Mouse (Mus musculus) forebrain, postnatal 0 days (tissue): ENCODE measurements around the gene Med17. TPM values are rescaled to one million over a fixed set of nuclear protein-coding genes. Genes with fewer than 3 reads are reported as not detected.

ENCODE experiments used
- ATAC-seq: fragments of 200-750 bp; cut with Nextera tagmentation; 2 replicates; pipeline ENCODE4 v1.8.0; 2017; ENCODE audit warnings: mild to moderate bottlenecking, moderate library complexity
- DNase-seq: peaks from one replicate; pipeline ENCODE4 v3.0.0-alpha.2; 2015
- H3K27ac ChIP-seq: fragments of 300-500 bp; sonication (generic); 2 replicates; pipeline ENCODE4 v1.5.1; 2014; ENCODE audit warnings: low read depth, mild to moderate bottlenecking, antibody characterized with exemption, low read length, moderate library complexity, mixed read lengths
- H3K27me3 ChIP-seq: fragments of 300-500 bp; sonication (generic); 2 replicates; pipeline ENCODE4 v1.6.1; 2014; ENCODE audit warnings: mild to moderate bottlenecking, low read length, mixed read lengths; ENCODE audit not compliant: insufficient read depth
- H3K36me3 ChIP-seq: fragments of 300-500 bp; sonication (generic); 2 replicates; pipeline ENCODE4 v1.6.1; 2014; ENCODE audit warnings: mild to moderate bottlenecking, moderate library complexity; ENCODE audit not compliant: insufficient read depth
- H3K4me1 ChIP-seq: fragments of 300-500 bp; sonication (generic); 2 replicates; pipeline ENCODE4 v1.6.1; 2014; ENCODE audit warnings: antibody characterized with exemption; ENCODE audit not compliant: insufficient read depth
- H3K4me2 ChIP-seq: fragments of 300-500 bp; sonication (generic); 2 replicates; pipeline ENCODE4 v1.6.1; 2014; ENCODE audit warnings: low read depth, mild to moderate bottlenecking, moderate library complexity
- H3K4me3 ChIP-seq: fragments of 300-500 bp; sonication (generic); 2 replicates; pipeline ENCODE4 v1.5.1; 2014; ENCODE audit warnings: low read depth, low read length, mixed read lengths
- H3K9ac ChIP-seq: fragments of 300-500 bp; sonication (generic); 2 replicates; pipeline ENCODE4 v1.6.1; 2014; ENCODE audit warnings: mild to moderate bottlenecking
- H3K9me3 ChIP-seq: fragments of 300-500 bp; sonication (generic); 2 replicates; pipeline ENCODE4 v1.6.1; 2016; ENCODE audit warnings: low read length
- CTCF ChIP-seq: sonication (generic); IDR thresholded peaks from 2 replicates; pipeline ENCODE4 v1.5.1; 2016; ENCODE audit warnings: antibody characterized with exemption, control low read depth, low read depth
- WGBS: fragments of 180-500 bp; shearing (Covaris S2); extraction: QIAGEN DNeasy Blood & Tissue Kit; methylation state at CpG from one replicate; pipeline ENCODE4 v1.1.7; 2014; 5-methylcytosine and 5-hydroxymethylcytosine counted together
- microRNA-seq, 2 experiments: library from miRNA; unstranded; fragments of <30 nt; microRNA quantifications; one replicate each; pipeline ENCODE4; 2016
- polyA plus RNA-seq: library from polyadenylated mRNA; unstranded; fragments of >200 nt; fragmentation: Nextera tagmentation; extraction: Ambion mirVana; gene quantifications from 2 replicates; pipeline ENCODE4 v1.2.1, GENCODE M21; 2015
- total RNA-seq: library from RNA; depleted of rRNA; stranded (reverse); fragments of >200 nt; gene quantifications from 2 replicates; pipeline ENCODE4 v1.2.3, GENCODE M21; 2014; rRNA removed

Gene Med17
- total and polyA plus RNA-seq, 2 experiments from 2014 or later = 23.3 to 30.9 TPM

DNA sequence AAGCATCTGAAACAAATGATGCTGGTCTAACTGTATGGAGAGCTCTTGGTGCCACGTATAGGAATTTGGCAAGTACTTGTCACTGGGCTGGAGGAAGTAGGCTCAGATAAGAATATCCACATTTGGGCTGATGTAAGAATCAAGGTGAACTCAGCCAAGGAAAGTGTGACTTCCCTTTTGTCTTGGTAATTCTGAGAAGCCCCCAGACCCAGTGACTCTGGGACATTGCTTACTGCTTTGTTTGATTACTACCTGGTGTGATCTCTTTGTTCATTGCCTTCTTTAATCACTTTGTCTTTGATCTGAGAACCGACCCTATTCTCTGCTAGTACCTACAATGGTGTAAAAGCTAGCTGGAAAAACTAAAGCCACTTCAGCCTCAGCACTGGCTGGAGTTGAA is 54.8 kb downstream of the Med17 start:
- no peak overlapping the region for H3K4me2 ChIP-seq
- H3K36me3 ChIP-seq = no peaks in the 10 kb centered on the region
- no peaks in the 10 kb centered on the region for H3K4me1 ChIP-seq
- H3K4me3 ChIP-seq = no peak overlapping the region
- TF ChIP-seq CTCF = no peak
- ATAC-seq (no peak), DNase-seq (no peak)
- H3K27ac ChIP-seq = no peak overlapping the region
- H3K9me3 ChIP-seq = no peaks in the 10 kb centered on the region
- no peak overlapping the region for H3K9ac ChIP-seq
- WGBS = 49% methylated on average over 2 of the region's 2 CpGs
- no peaks in the 10 kb centered on the region for H3K27me3 ChIP-seq

DNA sequence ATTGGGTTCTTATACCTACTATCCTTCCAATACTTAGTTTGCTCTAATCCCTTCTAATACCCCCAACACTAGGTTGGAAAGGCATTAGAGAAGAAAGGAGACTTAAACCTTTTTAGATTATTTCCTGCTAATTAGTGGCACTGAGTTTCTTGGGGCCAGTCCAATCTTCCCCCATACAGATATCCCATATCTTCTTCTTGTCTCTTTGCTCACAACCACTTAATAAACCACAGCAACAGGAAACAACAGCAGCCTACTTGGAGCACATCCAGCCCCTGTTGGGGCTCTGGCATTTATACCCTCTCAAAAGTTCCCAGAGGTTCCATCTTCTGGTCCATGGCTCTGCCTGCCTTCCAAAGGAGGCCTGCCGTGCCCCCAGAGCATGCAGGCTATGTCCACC is 66.0 kb downstream of the Med17 start:
- no peaks in the 10 kb centered on the region for H3K4me1 ChIP-seq
- no peak overlapping the region for H3K4me3 ChIP-seq
- H3K9me3 ChIP-seq = no peaks in the 10 kb centered on the region
- DNase-seq = no peak
- no peaks in the 10 kb centered on the region for H3K27me3 ChIP-seq
- no peak overlapping the region for H3K9ac ChIP-seq
- no peak overlapping the region for H3K4me2 ChIP-seq
- WGBS = 65% methylated on average over 1 of the region's 1 CpGs
- TF ChIP-seq CTCF = no peak
- no peak for ATAC-seq
- no peaks in the 10 kb centered on the region for H3K36me3 ChIP-seq
- H3K27ac ChIP-seq = no peak overlapping the region

DNA sequence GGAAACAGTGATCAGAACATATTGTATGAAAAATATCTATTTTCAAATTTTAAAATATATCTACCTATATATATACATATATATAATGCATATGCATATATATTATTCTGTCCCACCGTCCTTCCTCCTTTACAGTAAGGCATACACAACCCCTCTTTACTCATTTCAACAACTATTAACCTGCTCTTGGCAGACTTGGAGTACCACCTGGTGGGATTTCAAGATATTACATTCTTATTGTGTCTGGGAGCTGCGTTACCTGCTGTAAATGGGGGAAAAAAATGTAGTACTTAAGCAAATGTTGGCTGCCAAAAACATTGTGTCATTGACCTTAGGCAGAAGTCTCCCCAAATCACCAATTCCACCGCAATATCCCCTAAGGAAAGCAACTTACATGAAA is 67.9 kb downstream of the Med17 start:
- H3K4me1 ChIP-seq = no peaks in the 10 kb centered on the region
- ATAC-seq (no peak), DNase-seq (peak; percentile 11)
- H3K27ac ChIP-seq = no peak overlapping the region
- H3K36me3 ChIP-seq = no peaks in the 10 kb centered on the region
- H3K9ac ChIP-seq = no peak overlapping the region
- 82% methylated on average over 3 of the region's 3 CpGs for WGBS
- peak; percentile 41 for TF ChIP-seq CTCF
- H3K4me2 ChIP-seq = no peak overlapping the region
- no peak overlapping the region for H3K4me3 ChIP-seq
- no peaks in the 10 kb centered on the region for H3K27me3 ChIP-seq
- H3K9me3 ChIP-seq = no peaks in the 10 kb centered on the region

Small RNA genes within 50 kb of the gene (microRNA-seq; reads per million reads assigned to microRNA genes)
- 0 reads per million in 2 experiments for gene Gm49349
- gene mmu-mir-7650 = 0 reads per million in 2 experiments

Other genes starting within 250 kb of the Med17 start
- 112 and 125 TPM in 2 replicates for gene Panx1, start 234.5 kb downstream of the Med17 start, total RNA-seq
- 135 and 168 TPM in 2 replicates for gene Panx1, start 234.5 kb downstream of the Med17 start, polyA plus RNA-seq
- not detected in 2 replicates for gene Hephl1, start 167.8 kb downstream of the Med17 start, total RNA-seq
- gene Hephl1, start 167.8 kb downstream of the Med17 start, polyA plus RNA-seq = 0.04 TPM in 1 of 2 replicates, not detected in the other
- gene Vstm5, start 40.9 kb downstream of the Med17 start, total RNA-seq = 20.2 and 21.6 TPM in 2 replicates
- 13.8 and 18.2 TPM in 2 replicates for gene Vstm5, start 40.9 kb downstream of the Med17 start, polyA plus RNA-seq
- 80.7 and 96.7 TPM in 2 replicates for gene Taf1d, start 26.3 kb upstream of the Med17 start, total RNA-seq
- gene Taf1d, start 26.3 kb upstream of the Med17 start, polyA plus RNA-seq = 43.6 and 48.2 TPM in 2 replicates
- 10.8 and 12.9 TPM in 2 replicates for gene 4931406C07Rik, start 26.5 kb upstream of the Med17 start, total RNA-seq
- 8.1 and 12.5 TPM in 2 replicates for gene 4931406C07Rik, start 26.5 kb upstream of the Med17 start, polyA plus RNA-seq
- gene Cep295, start 77.9 kb upstream of the Med17 start, total RNA-seq = 27.7 and 45.7 TPM in 2 replicates
- gene Cep295, start 77.9 kb upstream of the Med17 start, polyA plus RNA-seq = 7.4 and 8.7 TPM in 2 replicates
- 3.2 and 4.4 TPM in 2 replicates for gene Smco4, start 213.5 kb upstream of the Med17 start, total RNA-seq
- 0.20 and 0.64 TPM in 2 replicates for gene Smco4, start 213.5 kb upstream of the Med17 start, polyA plus RNA-seq